Mouse (Mus musculus): Measurements from ENCODE around the gene Hic1.

GRCm38 (mm10) chr11:75196131-75196530 is 26.8 kb upstream of the Hic1 start:
- no peak for TF ChIP-seq CTCF (IDR thresholded peaks at IDR 0.05; ENCODE audit: control insufficient read depth, insufficient read depth, insufficient read length)
- TF ChIP-seq MAX (IDR thresholded peaks at IDR 0.05) = no peak

Data from C2C12 (cell line).